8 mouse cellular contexts compared by ENCODE assay signal in the genomic region with DNA sequence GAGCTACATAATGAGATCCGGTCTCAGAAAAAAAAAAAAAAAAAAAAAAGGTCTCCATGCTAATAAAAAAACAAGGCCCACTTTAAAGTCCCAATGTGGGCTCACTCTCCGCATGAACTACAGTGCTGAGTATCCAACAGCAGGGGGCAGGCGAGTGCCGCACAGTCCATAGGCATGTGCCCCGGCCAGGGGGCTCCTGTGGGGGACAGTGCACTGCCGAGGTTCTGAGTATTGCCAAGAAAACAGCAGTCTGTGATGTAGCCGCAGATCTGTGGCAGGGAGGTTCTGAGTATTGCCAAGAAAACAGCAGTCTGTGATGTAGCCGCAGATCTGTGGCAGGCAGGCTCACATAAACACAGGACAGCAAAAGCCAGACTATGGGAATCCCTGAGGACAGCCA. TPM values are rescaled to one million over a fixed set of nuclear protein-coding genes. Genes with fewer than 3 reads are reported as not detected.
A peak's percentile ranks its signal among the peaks of the same experiment; 100 is the strongest.
DNase-seq lines count a peak whose midpoint lies in the region; ATAC-seq and TF ChIP-seq lines count a peak whose summit lies in the region.

No protein-coding gene starts in this region.

- WGBS in hindbrain, embryonic 11.5 days, result 22% methylated on average over 8 of the region's 8 CpGs
- WGBS in limb, embryonic 15.5 days, result 8% methylated on average over 8 of the region's 8 CpGs

- TF ChIP-seq CTCF in G1E (IDR thresholded peaks at IDR 0.05; ENCODE audit: low read depth, low read length), result peak; percentile 44

- peak; percentile 72 to 84 for DNase-seq in layer of hippocampus, postnatal 10 days (ENCODE audit: low spot score in 2 of 2)
- DNase-seq in layer of hippocampus, adult 11-12 months (ENCODE audit: low spot score), result no peak
- peak; percentile 32 for DNase-seq in G1E (ENCODE audit: low spot score)
- peak; percentile 67 to 74 for DNase-seq in cerebellum, postnatal 4 days (ENCODE audit: low spot score in 2 of 2)
- peak; percentile 83 for DNase-seq in hindbrain, embryonic 11.5 days (ENCODE audit: low spot score)
- DNase-seq in natural killer cell, adult 2 months (ENCODE audit: low spot score in 2 of 2), result peak; percentile 31 to 55
- DNase-seq in urinary bladder, postnatal 4 days (ENCODE audit: low spot score in 2 of 2), result peak; percentile 72 to 80

- peaks cover 27% of the 10 kb centered on the region for H3K36me3 ChIP-seq in G1E (replicated peaks)
- peaks cover 8% of the 10 kb centered on the region; the same call in 1 of the 2 replicates for H3K36me3 ChIP-seq in hindbrain, embryonic 11.5 days (ENCODE audit: control insufficient read depth, insufficient read depth, low read length)
- H3K36me3 ChIP-seq in limb, embryonic 15.5 days, result peaks cover 42% of the 10 kb centered on the region

- peaks cover 4% of the 10 kb centered on the region; the same call in 1 of the 2 replicates for H3K4me1 ChIP-seq in G1E (ENCODE audit: insufficient read depth, low read depth, low read length)
- peaks cover 20% of the 10 kb centered on the region for H3K4me1 ChIP-seq in hindbrain, embryonic 11.5 days (replicated peaks; ENCODE audit: control insufficient read depth, insufficient read depth, low read length)
- peaks cover 12% of the 10 kb centered on the region for H3K4me1 ChIP-seq in limb, embryonic 15.5 days

- no peak overlapping the region for H3K9ac ChIP-seq in hindbrain, embryonic 11.5 days (ENCODE audit: low read depth, low read length)
- no peak overlapping the region for H3K9ac ChIP-seq in limb, embryonic 15.5 days

- H3K9me3 ChIP-seq in G1E (replicated peaks), result no peaks in the 10 kb centered on the region
- no peaks in the 10 kb centered on the region for H3K9me3 ChIP-seq in hindbrain, embryonic 11.5 days (ENCODE audit: control insufficient read depth, low read length)
- H3K9me3 ChIP-seq in limb, embryonic 15.5 days, result no peaks in the 10 kb centered on the region

- H3K4me3 ChIP-seq in G1E (ENCODE audit: low read depth, low read length), result no peak overlapping the region
- H3K4me3 ChIP-seq in hindbrain, embryonic 11.5 days (ENCODE audit: low read depth, low read length), result no peak overlapping the region
- no peak overlapping the region for H3K4me3 ChIP-seq in limb, embryonic 15.5 days

- H3K27ac ChIP-seq in hindbrain, embryonic 11.5 days (ENCODE audit: low read depth, low read length), result no peak overlapping the region
- H3K27ac ChIP-seq in limb, embryonic 15.5 days, result peak overlapping the region; percentile 55

- ATAC-seq in G1E (ENCODE audit: extremely low read depth, insufficient number of reproducible peaks, low FRiP score, poor library complexity, severe bottlenecking), result peak; percentile 75; the same call in 1 of the 2 replicates
- peak; percentile 55; the same call in 1 of the 2 replicates for ATAC-seq in hindbrain, embryonic 11.5 days (ENCODE audit: low FRiP score)
- ATAC-seq in limb, embryonic 15.5 days (ENCODE audit: insufficient number of reproducible peaks, low FRiP score, low TSS enrichment, low read depth), result peak; percentile 40; the same call in 1 of the 2 replicates

- H3K4me2 ChIP-seq in hindbrain, embryonic 11.5 days (replicated peaks; ENCODE audit: low read depth, low read length), result no peak overlapping the region
- H3K4me2 ChIP-seq in limb, embryonic 15.5 days, result no peak overlapping the region

- H3K27me3 ChIP-seq in G1E (ENCODE audit: insufficient read depth, low read length), result peaks cover 2% of the 10 kb centered on the region; the same call in 1 of the 2 replicates
- H3K27me3 ChIP-seq in hindbrain, embryonic 11.5 days (ENCODE audit: control insufficient read depth, insufficient read depth, low read length), result no peaks in the 10 kb centered on the region
- H3K27me3 ChIP-seq in limb, embryonic 15.5 days, result no peaks in the 10 kb centered on the region

RNA-seq across cellular contexts. Expression of gene Crocc, which starts 15.5 kb away (rescaled TPM):
- total RNA-seq in layer of hippocampus, postnatal 10 days (2021), result 10 to 100 TPM; 32.2 to 42.8 TPM
- total RNA-seq in G1E (2014; fragmentation: Nextera tagmentation) (1.7 and 3.4 TPM in 2 replicates), G1E (2017) (3.0 and 3.4 TPM in 2 replicates)
- 5.3 and 7.1 TPM in 2 replicates for polyA plus RNA-seq in G1E (2012)
- polyA plus RNA-seq in hindbrain, embryonic 11.5 days (2014; fragmentation: Nextera tagmentation; extraction: Ambion mirVana), result 6.3 and 7.6 TPM in 2 replicates
- polyA plus RNA-seq in limb, embryonic 15.5 days (2015; fragmentation: Nextera tagmentation; extraction: Ambion mirVana), result 4.0 and 5.8 TPM in 2 replicates

RNA-seq across cellular contexts. Expression of gene Necap2, which starts 33.3 kb away (rescaled TPM):
- 10 to 100 TPM; 43.7 to 48.4 TPM for total RNA-seq in layer of hippocampus, postnatal 10 days (2021)
- total RNA-seq in G1E (2014; fragmentation: Nextera tagmentation) (43.9 and 51.5 TPM in 2 replicates), G1E (2017) (61.9 and 62.4 TPM in 2 replicates)
- 91.8 and 101 TPM in 2 replicates for polyA plus RNA-seq in G1E (2012)
- 50.8 and 51.7 TPM in 2 replicates for polyA plus RNA-seq in hindbrain, embryonic 11.5 days (2014; fragmentation: Nextera tagmentation; extraction: Ambion mirVana)
- polyA plus RNA-seq in limb, embryonic 15.5 days (2015; fragmentation: Nextera tagmentation; extraction: Ambion mirVana), result 95.8 and 104 TPM in 2 replicates

RNA-seq across cellular contexts. Expression of gene Mfap2, which starts 34.6 kb away (rescaled TPM):
- 10 to 100 TPM; 20.9 TPM for total RNA-seq in layer of hippocampus, postnatal 10 days (2021)
- total RNA-seq in G1E (2014; fragmentation: Nextera tagmentation) (not detected in 2 replicates), G1E (2017) (not detected in 2 replicates)
- polyA plus RNA-seq in G1E (2012), result not detected in 2 replicates
- 266 and 286 TPM in 2 replicates for polyA plus RNA-seq in hindbrain, embryonic 11.5 days (2014; fragmentation: Nextera tagmentation; extraction: Ambion mirVana)
- 958 and 1,066 TPM in 2 replicates for polyA plus RNA-seq in limb, embryonic 15.5 days (2015; fragmentation: Nextera tagmentation; extraction: Ambion mirVana)

RNA-seq across cellular contexts. Expression of gene Spata21, which starts 43.3 kb away (rescaled TPM):
- under 1 TPM; 0.27 to 0.53 TPM for total RNA-seq in layer of hippocampus, postnatal 10 days (2021)
- not detected in 2 replicates for total RNA-seq in G1E (2014; fragmentation: Nextera tagmentation)
- total RNA-seq in G1E (2017), result not detected in 2 replicates
- not detected in 2 replicates for polyA plus RNA-seq in G1E (2012)
- polyA plus RNA-seq in hindbrain, embryonic 11.5 days (2014; fragmentation: Nextera tagmentation; extraction: Ambion mirVana), result 0.17 and 0.19 TPM in 2 replicates
- 0.14 and 0.36 TPM in 2 replicates for polyA plus RNA-seq in limb, embryonic 15.5 days (2015; fragmentation: Nextera tagmentation; extraction: Ambion mirVana)

RNA-seq across cellular contexts. Expression of gene Atp13a2, which starts 58.1 kb away (rescaled TPM):
- total RNA-seq in layer of hippocampus, postnatal 10 days (2021), result 100 to 1,000 TPM; 233 to 238 TPM
- total RNA-seq in G1E (2014; fragmentation: Nextera tagmentation), result 22.3 and 34.0 TPM in 2 replicates
- total RNA-seq in G1E (2017), result 21.4 and 26.6 TPM in 2 replicates
- 67.7 and 124 TPM in 2 replicates for polyA plus RNA-seq in G1E (2012)
- 34.9 and 39.8 TPM in 2 replicates for polyA plus RNA-seq in hindbrain, embryonic 11.5 days (2014; fragmentation: Nextera tagmentation; extraction: Ambion mirVana)
- 37.3 and 41.0 TPM in 2 replicates for polyA plus RNA-seq in limb, embryonic 15.5 days (2015; fragmentation: Nextera tagmentation; extraction: Ambion mirVana)

Comparison
In these comparisons a context has a peak if more than half of its experiments do, and no peak if none do; other contexts are left out.
1. RNA of gene Mfap2, which starts 34.6 kb away (polyA plus RNA-seq): 958 to 1,066 TPM in limb, embryonic 15.5 days and 266 to 286 TPM in hindbrain, embryonic 11.5 days; not detected in G1E; every median in the first group is over 100 times any median in the second.
2. Peak in every context shown above with its lines, with median percentiles within 50 percentile points of each other: ATAC-seq.